Mouse (Mus musculus): ENCODE results near the gene Stat5a.

DNA sequence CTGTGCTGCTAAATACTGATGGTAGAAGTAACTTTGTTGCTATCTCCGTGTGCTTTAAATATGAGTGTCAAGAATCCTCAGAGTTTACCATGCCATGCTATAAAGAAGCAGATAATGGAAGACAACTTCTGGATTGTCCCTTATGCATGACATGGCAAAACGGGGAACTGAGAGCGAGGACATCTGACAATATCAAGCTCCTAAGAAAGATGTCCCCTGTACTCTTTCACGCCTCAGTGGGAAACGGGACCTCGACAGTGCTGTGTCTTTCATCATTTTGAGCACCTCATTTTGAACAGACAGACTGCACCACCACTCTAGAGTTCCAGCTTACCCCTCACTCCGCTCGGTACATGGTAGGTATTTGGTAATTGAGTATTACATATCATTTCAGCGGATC, 33.7 kb upstream of the Stat5a start:
- no peak for TF ChIP-seq CTCF (IDR thresholded peaks at IDR 0.05; ENCODE audit: borderline replicate concordance, control insufficient read depth, extremely low read depth, insufficient read depth, low read length, poor library complexity)
- TF ChIP-seq POLR2A (IDR thresholded peaks at IDR 0.05; ENCODE audit: control insufficient read depth, extremely low read depth, insufficient read depth, low read length, poor library complexity) = no peak
